Mouse (Mus musculus) heart, postnatal 36 days (tissue): ENCODE data around the gene Ciita. TPM values are rescaled to one million over a fixed set of nuclear protein-coding genes. Genes with fewer than 3 reads are reported as not detected.

Experiments used
- total RNA-seq, 2 experiments: library from RNA; stranded (reverse); gene quantifications; 2 replicates each; pipeline ENCODE4 v1.2.3; 2021

Ciita gene
- total RNA-seq, 2 experiments from 2014 or later = 0.72 to 1.2 TPM

Other genes starting within 250 kb of the Ciita start
- gene Emp2, start 166.1 kb upstream of the Ciita start, total RNA-seq = 10 to 100 TPM; 42.0 to 49.2 TPM
- gene Tekt5, start 84.6 kb upstream of the Ciita start, total RNA-seq = not detected
- 1 to 10 TPM; 8.9 to 9.0 TPM for gene Nubp1, start 68.1 kb upstream of the Ciita start, total RNA-seq
- gene Tvp23a, start 32.7 kb upstream of the Ciita start, total RNA-seq = under 1 TPM; 0.19 to 0.43 TPM
- gene Dexi, start 63.0 kb downstream of the Ciita start, total RNA-seq = 10 to 100 TPM; 37.1 to 37.6 TPM
- 10 to 100 TPM; 52.8 TPM for gene Clec16a, start 65.3 kb downstream of the Ciita start, total RNA-seq